Mouse (Mus musculus): Measurements from ENCODE around the gene Pla2g2f. TPM values are rescaled to one million over a fixed set of nuclear protein-coding genes. Genes with fewer than 3 reads are reported as not detected.

Pla2g2f gene
- polyA plus RNA-seq, 1 experiment from 2014 or later, result not detected

- CTCF ChIA-PET, result no interaction called here
- TF ChIP-seq CTCF (IDR thresholded peaks at IDR 0.05), result no peak
- POLR2A ChIA-PET, result no interaction called here
- in situ Hi-C loops (cut with MboI; ENCODE audit: low pct_unique_long_range_greater_than_20kb), result no loop called here
- no peak for DNase-seq (ENCODE audit: low read depth, low spot score)
- peaks cover 9% of the 10 kb centered on the region for H3K27me3 ChIP-seq
- no peak for ATAC-seq
Measured at GRCm38 (mm10) chr4:138716697-138717096, 40.7 kb downstream of the Pla2g2f start.

- TF ChIP-seq CTCF (IDR thresholded peaks at IDR 0.05), result no peak
- DNase-seq (ENCODE audit: low read depth, low spot score) (no peak), ATAC-seq (no peak)
- peaks cover 5% of the 10 kb centered on the region for H3K27me3 ChIP-seq
- POLR2A ChIA-PET, result no interaction called here
- CTCF ChIA-PET, result interaction anchor here (0.9 kb wide), 1 partner anchor 267 kb away, joined by 3 read pairs; no protein-coding TSS in a partner anchor
- in situ Hi-C loops (cut with MboI; ENCODE audit: low pct_unique_long_range_greater_than_20kb), result no loop called here
Measured at GRCm38 (mm10) chr4:138714186-138714585, 43.2 kb downstream of the Pla2g2f start.

- POLR2A ChIA-PET, result no interaction called here
- peaks cover 3% of the 10 kb centered on the region for H3K27me3 ChIP-seq
- in situ Hi-C loops (cut with MboI; ENCODE audit: low pct_unique_long_range_greater_than_20kb), result no loop called here
- ATAC-seq, result no peak
- DNase-seq (ENCODE audit: low read depth, low spot score), result no peak
- CTCF ChIA-PET, result interaction anchor here (1.2 kb wide), 1 partner anchor 12 kb away, joined by 3 read pairs; no protein-coding TSS in a partner anchor
- no peak for TF ChIP-seq CTCF (IDR thresholded peaks at IDR 0.05)
Measured at GRCm38 (mm10) chr4:138712621-138713020, 44.8 kb downstream of the Pla2g2f start.

GRCm38 (mm10) chr4:138712096-138712495, 45.3 kb downstream of the Pla2g2f start:
- peaks cover 3% of the 10 kb centered on the region for H3K27me3 ChIP-seq
- ChIA-PET POLR2A (no interaction called here), CTCF (interaction anchor here (1.2 kb wide), 1 partner anchor 12 kb away, joined by 3 read pairs; no protein-coding TSS in a partner anchor)
- no peak for TF ChIP-seq CTCF (IDR thresholded peaks at IDR 0.05)
- in situ Hi-C loops (cut with MboI; ENCODE audit: low pct_unique_long_range_greater_than_20kb), result no loop called here
- ATAC-seq (no peak), DNase-seq (ENCODE audit: low read depth, low spot score) (no peak)

GRCm38 (mm10) chr4:138711051-138711820, 46.2 kb downstream of the Pla2g2f start:
- ATAC-seq (no peak), DNase-seq (ENCODE audit: low read depth, low spot score) (no peak)
- no peak for TF ChIP-seq CTCF (IDR thresholded peaks at IDR 0.05)
- POLR2A ChIA-PET, result interaction anchor here (0.6 to 0.7 kb wide), 2 partner anchors 265 to 271 kb away, joined by 3 read pairs; no protein-coding TSS in a partner anchor
- peaks cover 3% of the 10 kb centered on the region for H3K27me3 ChIP-seq
- CTCF ChIA-PET, result no interaction called here
- in situ Hi-C loops (cut with MboI; ENCODE audit: low pct_unique_long_range_greater_than_20kb), result no loop called here

GRCm38 (mm10) chr4:138710633-138711032, 46.8 kb downstream of the Pla2g2f start:
- DNase-seq (ENCODE audit: low read depth, low spot score) (no peak), ATAC-seq (no peak)
- TF ChIP-seq CTCF (IDR thresholded peaks at IDR 0.05), result no peak
- CTCF ChIA-PET, result no interaction called here
- POLR2A ChIA-PET, result interaction anchor here (0.6 to 0.7 kb wide), 2 partner anchors 264 to 270 kb away, joined by 3 read pairs; no protein-coding TSS in a partner anchor
- in situ Hi-C loops (cut with MboI; ENCODE audit: low pct_unique_long_range_greater_than_20kb), result no loop called here
- peaks cover 3% of the 10 kb centered on the region for H3K27me3 ChIP-seq

GRCm38 (mm10) chr4:138709944-138710343, 47.5 kb downstream of the Pla2g2f start:
- in situ Hi-C loops (cut with MboI; ENCODE audit: low pct_unique_long_range_greater_than_20kb), result no loop called here
- no peak for ATAC-seq
- DNase-seq (ENCODE audit: low read depth, low spot score), result no peak
- H3K27me3 ChIP-seq, result peaks cover 3% of the 10 kb centered on the region
- CTCF ChIA-PET, result no interaction called here
- TF ChIP-seq CTCF (IDR thresholded peaks at IDR 0.05), result no peak
- POLR2A ChIA-PET, result no interaction called here

- in situ Hi-C loops (cut with MboI; ENCODE audit: low pct_unique_long_range_greater_than_20kb), result no loop called here
- DNase-seq (ENCODE audit: low read depth, low spot score) (no peak), ATAC-seq (no peak)
- ChIA-PET POLR2A (no interaction called here), CTCF (interaction anchor here (1.3 to 2.3 kb wide), 2 partner anchors 10 to 144 kb away, joined by 6 to 7 read pairs; no protein-coding TSS in a partner anchor)
- peaks cover 3% of the 10 kb centered on the region for H3K27me3 ChIP-seq
- TF ChIP-seq CTCF (IDR thresholded peaks at IDR 0.05), result no peak
Measured at GRCm38 (mm10) chr4:138709246-138709645, 48.2 kb downstream of the Pla2g2f start.

GRCm38 (mm10) chr4:138708636-138709035, 48.8 kb downstream of the Pla2g2f start:
- DNase-seq (ENCODE audit: low read depth, low spot score) (no peak), ATAC-seq (no peak)
- in situ Hi-C loops (cut with MboI; ENCODE audit: low pct_unique_long_range_greater_than_20kb), result no loop called here
- CTCF ChIA-PET, result interaction anchor here (1.2 to 2.3 kb wide), 3 partner anchors 11 to 159 kb away, joined by 3 to 7 read pairs (median 6); no protein-coding TSS in a partner anchor
- peak; percentile 80 for TF ChIP-seq CTCF (IDR thresholded peaks at IDR 0.05)
- peaks cover 3% of the 10 kb centered on the region for H3K27me3 ChIP-seq
- POLR2A ChIA-PET, result no interaction called here

- TF ChIP-seq CTCF (IDR thresholded peaks at IDR 0.05), result no peak
- DNase-seq (ENCODE audit: low read depth, low spot score) (no peak), ATAC-seq (no peak)
- ChIA-PET POLR2A (no interaction called here), CTCF (interaction anchor here (1.2 to 1.9 kb wide), 2 partner anchors 145 to 259 kb away, joined by 4 to 5 read pairs; no protein-coding TSS in a partner anchor)
- H3K27me3 ChIP-seq, result peaks cover 3% of the 10 kb centered on the region
- in situ Hi-C loops (cut with MboI; ENCODE audit: low pct_unique_long_range_greater_than_20kb), result no loop called here
Measured at GRCm38 (mm10) chr4:138706620-138707019, 50.8 kb downstream of the Pla2g2f start.

GRCm38 (mm10) chr4:138704169-138704568, 53.3 kb downstream of the Pla2g2f start:
- H3K27me3 ChIP-seq, result no peaks in the 10 kb centered on the region
- DNase-seq (ENCODE audit: low read depth, low spot score), result no peak
- ATAC-seq, result no peak
- in situ Hi-C loops (cut with MboI; ENCODE audit: low pct_unique_long_range_greater_than_20kb), result loop anchor here (5.0 kb wide), 1 partner anchor 257 kb away; no protein-coding TSS in a partner anchor
- POLR2A ChIA-PET, result no interaction called here
- CTCF ChIA-PET, result no interaction called here
- no peak for TF ChIP-seq CTCF (IDR thresholded peaks at IDR 0.05)

Measured in Patski (cell line).